Mouse (Mus musculus): Measurements from ENCODE around the gene Olfr186.
"Not testable (repeated sequence)": the region's sequence is repeated elsewhere in the genome, so short reads cannot be mapped to it uniquely, and the experiment has no call there.

Gene Olfr186

GRCm38 (mm10) chr16:59030191-59030590 is at the start of gene Olfr186:
Gene Olfr186 (minus strand): TSS chr16:59030291.
- DNase-seq, result no peak

- no peak for DNase-seq
Measured at GRCm38 (mm10) chr16:59077905-59078304, 47.8 kb upstream of the Olfr186 start, which contains the start of gene Olfr190. Gene Olfr190 (minus strand): TSS chr16:59078005.

DNA sequence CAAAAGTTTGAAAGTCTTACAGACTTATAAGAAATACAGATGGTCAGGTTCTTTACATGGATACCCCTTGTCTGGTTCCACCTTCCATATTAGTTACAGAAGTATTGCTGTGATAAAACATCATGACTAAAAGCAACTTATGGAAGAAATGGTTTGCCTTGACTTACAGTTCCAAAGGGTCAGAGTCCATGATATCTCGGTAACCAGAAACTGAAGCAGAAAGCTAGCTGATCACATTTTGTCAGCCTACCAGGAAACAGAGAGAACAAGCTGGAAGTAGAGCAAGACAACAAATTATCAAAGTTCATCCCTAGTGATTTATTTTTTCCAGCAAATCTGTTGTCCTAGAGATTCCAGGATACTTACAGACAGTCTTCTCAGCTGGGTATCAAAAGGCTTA is 43.4 kb upstream of the Olfr186 start:
- no peak for DNase-seq

DNA sequence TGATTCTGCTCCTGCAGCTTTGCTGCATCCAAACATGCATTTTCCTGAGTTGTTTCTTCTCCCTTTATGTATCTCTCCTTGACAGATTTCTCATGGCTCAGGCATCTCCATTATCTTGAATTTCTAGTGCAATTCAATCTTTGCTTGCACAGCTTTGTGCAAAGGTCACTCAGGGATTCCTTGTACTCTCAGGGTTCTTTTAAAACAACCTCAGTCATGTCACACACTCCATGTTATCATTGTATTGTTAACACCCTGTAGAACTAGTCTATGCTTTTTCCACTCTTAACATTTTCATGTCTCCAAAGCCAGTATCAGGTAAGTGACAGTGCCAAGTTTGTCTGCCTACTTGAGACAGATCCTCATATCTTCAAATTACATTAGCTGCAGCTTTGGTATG is 41.7 kb upstream of the Olfr186 start:
- DNase-seq, result no peak

- not testable (repeated sequence) for DNase-seq
Measured at GRCm38 (mm10) chr16:59062411-59062810, 32.3 kb upstream of the Olfr186 start.

GRCm38 (mm10) chr16:59049286-59049685 is 19.2 kb upstream of the Olfr186 start:
- DNase-seq, result not testable (repeated sequence)

DNA sequence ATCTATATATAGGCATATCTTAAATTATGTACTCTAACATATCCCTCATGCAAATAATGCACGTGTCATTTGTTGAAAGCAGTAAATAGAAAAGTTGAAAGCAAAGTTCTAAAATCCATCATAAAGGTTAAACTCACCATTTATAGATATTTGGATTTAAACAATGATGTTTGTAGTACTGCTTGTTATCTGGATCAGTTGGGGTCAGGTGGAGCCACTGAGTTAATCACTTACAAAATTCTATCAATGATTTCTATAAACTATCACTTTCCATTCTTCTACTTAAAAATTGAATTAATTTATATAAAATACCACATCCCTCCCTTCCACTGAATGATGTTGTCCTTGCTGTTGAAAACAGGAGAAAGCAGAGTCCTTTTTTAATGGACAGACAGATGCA is 18.8 kb upstream of the Olfr186 start:
- no peak for DNase-seq

DNA sequence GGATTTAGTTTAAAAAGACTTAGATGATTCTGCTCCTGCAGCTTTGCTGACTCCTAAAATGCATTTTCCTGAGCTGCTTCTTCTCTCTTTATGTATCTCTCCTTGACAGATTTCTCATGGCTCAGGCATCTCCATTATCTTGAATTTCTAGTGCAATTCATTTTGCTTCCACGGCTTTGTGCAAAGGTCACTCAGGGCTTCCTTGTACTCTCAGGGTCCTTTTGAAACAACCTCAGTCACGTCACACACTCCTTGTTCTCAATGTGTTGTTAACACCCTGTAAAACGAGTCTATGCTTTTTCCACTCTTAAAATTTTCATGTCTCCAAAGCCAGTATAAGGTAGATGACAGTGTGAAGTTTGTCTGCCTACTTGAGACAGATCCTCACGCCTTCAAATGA is 17.5 kb upstream of the Olfr186 start:
- DNase-seq, result no peak

GRCm38 (mm10) chr16:59045835-59046234 is 15.7 kb upstream of the Olfr186 start:
- DNase-seq, result no peak

GRCm38 (mm10) chr16:59039710-59040109 is 9.6 kb upstream of the Olfr186 start, which contains the start of gene Olfr187:
Gene Olfr187 (minus strand): TSS chr16:59039767.
- DNase-seq, result no peak

DNA sequence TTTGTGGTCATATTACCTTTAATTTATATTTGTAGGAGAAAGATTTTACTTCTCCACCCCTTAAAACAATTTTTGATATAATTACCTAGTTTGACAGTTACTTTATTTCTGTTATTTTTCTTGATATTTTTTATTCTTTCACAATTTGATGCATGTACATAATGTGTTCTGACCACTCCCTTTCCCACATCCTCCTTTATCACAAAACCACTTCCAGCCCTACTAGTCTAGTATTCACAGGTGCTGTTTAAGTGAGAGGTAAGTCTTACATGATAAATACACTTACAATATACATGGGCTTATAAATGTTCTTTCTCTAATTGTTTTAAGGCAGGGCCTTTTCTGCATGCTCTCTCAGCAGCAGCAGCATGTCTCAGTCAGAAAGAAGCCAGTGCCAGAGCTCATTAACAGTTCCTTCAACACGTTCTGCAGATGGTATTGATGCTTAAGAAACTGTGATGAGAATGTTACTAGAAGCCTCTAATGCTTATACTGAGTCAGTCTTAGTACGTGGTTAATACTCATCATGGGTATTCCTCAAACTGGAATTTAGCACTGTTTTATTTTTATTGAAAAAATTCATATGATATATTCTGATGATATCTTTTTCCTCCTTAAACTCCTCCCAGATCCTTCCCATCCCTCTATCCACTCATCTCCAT is 16.6 kb downstream of the Olfr186 start:
- no peak for DNase-seq

- DNase-seq, result no peak
Measured at GRCm38 (mm10) chr16:59007146-59007545, 22.9 kb downstream of the Olfr186 start.

DNA sequence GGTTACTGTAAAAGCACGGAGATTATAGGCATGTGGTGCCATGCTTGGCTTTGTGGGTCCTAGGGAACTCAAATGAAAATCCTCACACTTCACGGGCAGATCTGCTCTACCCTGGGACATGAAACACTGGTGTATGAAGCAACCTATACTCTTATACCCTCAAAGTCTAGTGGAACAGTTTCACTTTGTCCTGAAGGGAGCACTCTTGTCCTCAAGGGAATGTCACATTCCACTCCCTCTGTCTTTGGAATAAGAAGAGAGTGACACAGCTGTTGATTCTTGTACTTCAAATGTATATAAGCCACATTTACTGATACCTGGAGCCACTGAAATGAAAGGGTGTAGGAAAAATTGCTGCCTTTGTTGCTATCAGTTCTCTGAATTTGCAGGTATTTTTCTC is 35.0 kb downstream of the Olfr186 start, which contains the start of gene Olfr183:
TSS of gene Olfr183 (plus strand) at position 301 of the 400 bp plus-strand sequence.
- no peak for DNase-seq
